Mouse (Mus musculus) embryonic fibroblast, embryonic 13.5 days (primary cell): ENCODE data around the gene Gm10282.

Experiments
- CTCF ChIP-seq: IDR thresholded peaks from 2 replicates; pipeline ENCODE4 v1.5.1; 2011; ENCODE audit warnings: mild to moderate bottlenecking, control low read depth, low read length, moderate library complexity, borderline replicate concordance; ENCODE audit not compliant: insufficient read depth
- POLR2A ChIP-seq: IDR thresholded peaks from 2 replicates; pipeline ENCODE4 v1.6.1; 2011; ENCODE audit warnings: low read depth, mild to moderate bottlenecking, control low read depth, low read length, moderate library complexity

DNA sequence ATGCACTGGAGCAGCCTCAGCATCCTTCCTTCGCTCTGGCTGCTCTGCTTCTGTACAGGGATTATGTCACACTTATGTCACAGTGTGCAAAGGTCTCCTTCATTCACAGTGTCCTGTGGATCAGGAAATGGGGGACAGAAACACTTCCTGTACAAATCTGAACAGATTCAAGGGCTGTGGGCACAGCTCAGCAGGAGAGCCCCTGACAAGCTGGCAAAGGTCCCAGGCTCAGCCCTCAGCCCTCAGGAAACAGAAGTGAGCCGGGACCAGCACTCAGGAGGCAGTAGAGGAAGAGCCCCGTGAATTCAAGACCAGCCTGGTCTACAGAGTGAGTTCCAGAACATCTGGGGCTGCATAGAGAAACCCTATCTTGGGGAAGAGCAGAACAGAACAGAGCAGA is 23.4 kb downstream of the Gm10282 start:
- TF ChIP-seq POLR2A = no peak
- TF ChIP-seq CTCF = no peak
